Mouse (Mus musculus) liver, adult 2 months (tissue): ENCODE measurements around the gene Rps6kb1.

Experiments used
- CTCF ChIP-seq: fragments of 200-500 bp; IDR thresholded peaks from 2 replicates; pipeline ENCODE4 v1.5.1; 2011; ENCODE audit warnings: low read depth, low read length, control low read depth
- POLR2A ChIP-seq: fragments of 200-500 bp; IDR thresholded peaks from 2 replicates; pipeline ENCODE4 v1.6.1; 2011; ENCODE audit warnings: low read length, control low read depth; ENCODE audit not compliant: insufficient read depth; ENCODE audit errors: extremely low read depth

DNA sequence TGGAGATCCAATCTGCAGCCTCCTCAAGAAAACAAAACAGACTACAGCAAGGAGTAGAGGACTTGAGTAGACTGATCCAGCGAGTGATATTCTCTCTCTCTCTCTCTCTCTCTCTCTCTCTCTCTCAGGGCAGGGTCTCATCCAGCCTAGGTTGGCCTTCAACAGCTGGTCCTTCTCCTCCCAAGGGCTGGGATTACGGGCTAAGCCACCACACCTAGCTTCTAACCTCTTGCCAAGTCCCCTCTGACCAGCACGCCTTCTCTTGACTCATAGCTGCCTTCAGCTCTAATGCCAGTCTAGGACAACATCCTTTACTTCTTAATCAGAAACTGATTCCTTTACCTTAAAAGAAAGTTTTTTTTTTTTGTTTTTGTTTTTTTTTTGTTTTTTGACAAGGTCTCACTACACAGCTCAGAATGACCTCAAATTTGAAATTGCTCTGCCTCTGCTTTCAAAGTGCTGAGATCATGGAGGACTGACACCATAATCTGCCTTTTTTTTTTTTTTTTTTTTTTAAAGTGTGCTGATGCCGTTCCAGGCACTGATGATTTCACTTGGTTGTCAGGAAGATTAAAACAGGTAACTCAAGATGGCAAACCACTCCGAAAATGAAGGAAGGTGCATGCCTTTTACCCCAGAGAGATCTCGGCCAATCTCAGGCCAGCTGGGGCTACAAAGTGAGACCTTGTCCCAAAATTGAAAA lies 33.7 kb upstream of the Rps6kb1 start:
- no peak for TF ChIP-seq POLR2A
- no peak for TF ChIP-seq CTCF
